Mouse (Mus musculus): ENCODE data around the gene Nags. TPM values are rescaled to one million over a fixed set of nuclear protein-coding genes. Genes with fewer than 3 reads are reported as not detected.
"Not testable (repeated sequence)": the region's sequence is repeated elsewhere in the genome, so short reads cannot be mapped to it uniquely, and the experiment has no call there.

The Nags gene
- total RNA-seq, 2 experiments from 2014 or later: 0.77 TPM; not detected in 1

GRCm38 (mm10) chr11:102156039-102156785 lies 10.9 kb downstream of the Nags start, which contains the start of gene Tmem101:
Gene Tmem101, minus strand, starts transcription at chr11:102156404.
- peak; percentile 82 to 84 for DNase-seq (ENCODE audit: low spot score in 2 of 2)

GRCm38 (mm10) chr11:102156786-102157089 lies 11.4 kb downstream of the Nags start:
- no peak for DNase-seq (ENCODE audit: low spot score in 2 of 2)

GRCm38 (mm10) chr11:102158024-102158423 lies 12.7 kb downstream of the Nags start:
- DNase-seq (ENCODE audit: low spot score in 2 of 2): not testable (repeated sequence)

- no peak for DNase-seq (ENCODE audit: low spot score in 2 of 2)
These were observed 14.5 kb downstream of the Nags start for GRCm38 (mm10) chr11:102159781-102160180.

- no peak for DNase-seq (ENCODE audit: low spot score in 2 of 2)
These were observed 20.8 kb downstream of the Nags start for GRCm38 (mm10) chr11:102165971-102166722.

GRCm38 (mm10) chr11:102167539-102167938 lies 22.2 kb downstream of the Nags start:
- no peak for DNase-seq (ENCODE audit: low spot score in 2 of 2)

GRCm38 (mm10) chr11:102168689-102169088 lies 23.4 kb downstream of the Nags start:
- DNase-seq (ENCODE audit: low spot score in 2 of 2): no peak

GRCm38 (mm10) chr11:102179836-102180235 lies 34.5 kb downstream of the Nags start:
- DNase-seq (ENCODE audit: low spot score in 2 of 2): no peak

GRCm38 (mm10) chr11:102184253-102184645 lies 38.9 kb downstream of the Nags start:
- no peak for DNase-seq (ENCODE audit: low spot score in 2 of 2)

- peak; percentile 99 for DNase-seq (ENCODE audit: low spot score in 2 of 2)
These were observed 39.6 kb downstream of the Nags start, which contains the start of gene Lsm12 for GRCm38 (mm10) chr11:102184646-102185495. Gene Lsm12, minus strand, starts transcription at chr11:102185296.

GRCm38 (mm10) chr11:102185677-102186076 lies 40.4 kb downstream of the Nags start:
- DNase-seq (ENCODE audit: low spot score in 2 of 2): no peak

- DNase-seq (ENCODE audit: low spot score in 2 of 2): no peak
These were observed 40.9 kb downstream of the Nags start for GRCm38 (mm10) chr11:102186235-102186634.

- no peak for DNase-seq (ENCODE audit: low spot score in 2 of 2)
These were observed 43.7 kb downstream of the Nags start for GRCm38 (mm10) chr11:102188980-102189379.

- peak; percentile 87 to 91 for DNase-seq (ENCODE audit: low spot score in 2 of 2)
These were observed 44.4 kb downstream of the Nags start, which contains the start of gene G6pc3 for GRCm38 (mm10) chr11:102189461-102190436. Gene G6pc3, plus strand, starts transcription at chr11:102189620.

GRCm38 (mm10) chr11:102190848-102191247 lies 45.5 kb downstream of the Nags start:
- no peak for DNase-seq (ENCODE audit: low spot score in 2 of 2)

GRCm38 (mm10) chr11:102193657-102194440 lies 48.5 kb downstream of the Nags start:
- DNase-seq (ENCODE audit: low spot score in 2 of 2): peak in 1 of 2 experiments; percentile 25

GRCm38 (mm10) chr11:102196018-102196797 lies 50.9 kb downstream of the Nags start:
- peak in 1 of 2 experiments; percentile 27 for DNase-seq (ENCODE audit: low spot score in 2 of 2)

- DNase-seq (ENCODE audit: low spot score in 2 of 2): no peak
These were observed 52.9 kb downstream of the Nags start for GRCm38 (mm10) chr11:102198245-102198644.

All from adrenal gland, adult 18-20 months (tissue).